Mouse (Mus musculus): ENCODE measurements at regions not wholly inside any gene's neighbourhood (a gene's known extent, or its start where the extent isn't known, plus 50 kb on each side); places are given as distances from the start of the nearest gene placed in this dataset.

- TF ChIP-seq CTCF (IDR thresholded peaks at IDR 0.05; ENCODE audit: insufficient read depth, low read depth, low read length) (no peak), POLR2A (IDR thresholded peaks at IDR 0.05; ENCODE audit: insufficient read depth, low read depth, low read length) (no peak)
Measured at GRCm38 (mm10) chr4:89485981-89486531, 175.2 kb upstream of the Cdkn2b start.

Data from olfactory bulb, adult 2 months (tissue).